ENCODE assay signal across 22 mouse cellular contexts in genomic region chr5:108405460-108405859, GRCm38 (mm10). TPM values are rescaled to one million over a fixed set of nuclear protein-coding genes. Genes with fewer than 3 reads are reported as not detected.
DNase-seq lines count a peak whose midpoint lies in the region; ATAC-seq and TF ChIP-seq lines count a peak whose summit lies in the region.
"Had no signal": no experiment of that assay in that cellular context is flagged by ENCODE, and none has a peak within 500 bp of the region (broad histone marks: within the 10 kb centered on the region; RNA-seq: fewer than 3 reads in every experiment).

No protein-coding gene starts in this region.

- peaks cover 15 to 18% of the 10 kb centered on the region in 2 experiments for H3K4me1 ChIP-seq in CH12.LX (ENCODE audit: control insufficient read depth in 1 of 2, insufficient read depth in 2 of 2)
- H3K4me1 ChIP-seq in bone marrow macrophage, adult 2 months (ENCODE audit: control insufficient read depth, insufficient read depth, low read length), result peaks cover 18% of the 10 kb centered on the region
- H3K4me1 ChIP-seq in liver, embryonic 13.5 days (replicated peaks), result no peaks in the 10 kb centered on the region; the same call in none of the 2 replicates
- H3K4me1 ChIP-seq: heart, embryonic 15.5 days; limb, embryonic 15.5 days had no signal

- no peaks in the 10 kb centered on the region for H3K79me2 ChIP-seq in CH12.LX (replicated peaks; ENCODE audit: control insufficient read depth, extremely low read depth, insufficient read depth, poor library complexity, severe bottlenecking)

- no peak for TF ChIP-seq POLR2A in CH12.LX (IDR thresholded peaks at IDR 0.05; ENCODE audit: low read depth, low read length)
- TF ChIP-seq POLR2A in bone marrow macrophage, adult 2 months (IDR thresholded peaks at IDR 0.05; ENCODE audit: borderline replicate concordance, low read depth, low read length), result no peak

- peak; percentile 48; the same call in 1 of the 2 replicates for ATAC-seq in liver, embryonic 13.5 days (ENCODE audit: low read depth)
- ATAC-seq in megakaryocyte progenitor cell, adult 5-6 weeks (replicated peaks; ENCODE audit: poor library complexity), result peak; percentile 96
- ATAC-seq: activated CD4-positive, CD25-positive, alpha-beta regulatory T cell, adult 4 months; hindbrain, embryonic 16.5 days; intestine, postnatal 0 days had no signal

- no peak overlapping the region for H3K4me3 ChIP-seq in CH12.LX (replicated peaks in 1 of 3; ENCODE audit: low read depth in 2 of 3, low read length in 2 of 3, poor library complexity in 1 of 3)
- H3K4me3 ChIP-seq in bone marrow macrophage, adult 2 months (ENCODE audit: insufficient read depth, low read length), result no peak overlapping the region
- H3K4me3 ChIP-seq in liver, embryonic 13.5 days (replicated peaks), result no peak overlapping the region
- H3K4me3 ChIP-seq: gastrocnemius, adult 2 months; heart, adult 2 months; heart, embryonic 15.5 days; limb, embryonic 15.5 days had no signal

- no peak for TF ChIP-seq RAD21 in CH12.LX (IDR thresholded peaks at IDR 0.05; ENCODE audit: low read depth, low read length)

- no peak overlapping the region for H3K9ac ChIP-seq in CH12.LX (ENCODE audit: insufficient read depth, low read depth)
- H3K9ac ChIP-seq in liver, embryonic 13.5 days, result no peak overlapping the region
- H3K9ac ChIP-seq: heart, embryonic 15.5 days; limb, embryonic 15.5 days had no signal

- no peaks in the 10 kb centered on the region for H3K36me3 ChIP-seq in CH12.LX (replicated peaks in 1 of 2; ENCODE audit: control insufficient read depth in 1 of 2, insufficient read depth in 1 of 2, low read length in 1 of 2)
- H3K36me3 ChIP-seq in liver, embryonic 13.5 days, result no peaks in the 10 kb centered on the region
- H3K36me3 ChIP-seq: heart, embryonic 15.5 days; limb, embryonic 15.5 days had no signal

- no peaks in the 10 kb centered on the region for H3K27me3 ChIP-seq in CH12.LX (replicated peaks)
- H3K27me3 ChIP-seq in liver, embryonic 13.5 days, result no peaks in the 10 kb centered on the region
- H3K27me3 ChIP-seq: limb, embryonic 15.5 days had no signal

- intact Hi-C loops in gastrocnemius, postnatal 14 days (cut with DNase I; ENCODE audit: low total_unique reads), result no loop called here

- H3K27ac ChIP-seq in CH12.LX (ENCODE audit: insufficient read depth, low read depth), result no peak overlapping the region
- peak overlapping the region; percentile 97 for H3K27ac ChIP-seq in bone marrow macrophage, adult 2 months (ENCODE audit: insufficient read depth, low read depth, low read length)
- H3K27ac ChIP-seq in liver, embryonic 13.5 days, result no peak overlapping the region
- H3K27ac ChIP-seq: gastrocnemius, adult 2 months; heart, adult 2 months; heart, embryonic 15.5 days; limb, embryonic 15.5 days had no signal

- no peak for TF ChIP-seq EP300 in CH12.LX (IDR thresholded peaks at IDR 0.05; ENCODE audit: low read length)

- in situ Hi-C loops in CH12.LX (cut with MboI; ENCODE audit: low pct_ligation_motif_present, low pct_unique_long_range_greater_than_20kb, low sequenced_read_pairs), result no loop called here

- no peak for TF ChIP-seq CTCF in CH12.LX (conservative IDR thresholded peaks at IDR 0.05 in 1 of 2, IDR thresholded peaks at IDR 0.05 in 1 of 2; ENCODE audit: low read depth in 2 of 2, low read length in 2 of 2)
- no peak for TF ChIP-seq CTCF in bone marrow macrophage, adult 2 months (IDR thresholded peaks at IDR 0.05; ENCODE audit: low read depth, low read length)

- WGBS in liver, embryonic 13.5 days (ENCODE audit: insufficient replicate concordance), result 4% methylated on average over 1 of the region's 1 CpGs

- DNase-seq in CH12.LX (ENCODE audit: extremely low read depth), result peak; percentile 37
- no peak for DNase-seq in liver, embryonic 13.5 days
- DNase-seq in adrenal gland, adult 18-20 months (ENCODE audit: low spot score in 2 of 2), result no peak
- DNase-seq in adrenal gland, postnatal 14 days, result no peak
- no peak for DNase-seq in gastrocnemius, postnatal 14 days
- DNase-seq: adrenal gland, postnatal 36 days; cerebellum, adult 2 months; cerebellum, postnatal 36 days; gastrocnemius, adult 2 months; heart, adult 2 months; heart, postnatal 4 days; kidney, postnatal 10 days; lung, postnatal 10 days; thymus, postnatal 14 days had no signal

- no peak overlapping the region for H3K4me2 ChIP-seq in CH12.LX (ENCODE audit: insufficient read depth, low read depth, poor library complexity, severe bottlenecking)
- H3K4me2 ChIP-seq in liver, embryonic 13.5 days, result no peak overlapping the region
- H3K4me2 ChIP-seq: heart, embryonic 15.5 days; limb, embryonic 15.5 days; midbrain, embryonic 11.5 days had no signal

- no peaks in the 10 kb centered on the region for H3K9me3 ChIP-seq in CH12.LX (replicated peaks; ENCODE audit: low read length)
- no peaks in the 10 kb centered on the region for H3K9me3 ChIP-seq in liver, embryonic 13.5 days (replicated peaks)
- H3K9me3 ChIP-seq: heart, embryonic 15.5 days; limb, embryonic 15.5 days had no signal

- dilution Hi-C loops in CH12.LX (cut with MboI; ENCODE audit: extremely low pct_ligation_motif_present, extremely low pct_unique_long_range_greater_than_20kb, low sequenced_read_pairs), result no loop called here

TF ChIP-seq in CH12.LX, 34 proteins besides CTCF, POLR2A, EP300 and RAD21 (continues in another document):
- TF ChIP-seq UBTF (IDR thresholded peaks at IDR 0.05; ENCODE audit: low read depth, low read length) (no peak), MXI1 (IDR thresholded peaks at IDR 0.05; ENCODE audit: low read depth, low read length) (no peak), ZKSCAN1 (IDR thresholded peaks at IDR 0.05; ENCODE audit: borderline replicate concordance, low read depth, low read length) (no peak), ZMIZ1 (IDR thresholded peaks at IDR 0.05; ENCODE audit: low read depth, low read length) (no peak), ZNF384 (IDR thresholded peaks at IDR 0.05; ENCODE audit: low read depth, low read length) (no peak), BHLHE40 (IDR thresholded peaks at IDR 0.05; ENCODE audit: low read depth, low read length) (no peak)

RNA-seq across cellular contexts. Expression of gene Pde6b, which starts 17.3 kb away (rescaled TPM):
- total RNA-seq in CH12.LX (2012; rRNA removed), result 0.13 TPM in 1 of 2 replicates, not detected in the other
- total RNA-seq in CH12.LX (2014; rRNA removed), result not detected in 2 replicates
- polyA plus RNA-seq in CH12.LX (2012; ENCODE audit: insufficient read length, low read depth), result 0.11 and 0.16 TPM in 2 replicates
- not detected in 2 replicates for polyA plus RNA-seq in bone marrow macrophage, adult 2 months (2012; ENCODE audit: insufficient read depth, insufficient read length, missing spikeins)
- 0.07 and 0.15 TPM in 2 replicates for polyA plus RNA-seq in liver, embryonic 13.5 days (2015; fragmentation: Nextera tagmentation; extraction: Ambion mirVana)
- total RNA-seq in megakaryocyte progenitor cell, adult 5-6 weeks (2015), result not detected in 2 replicates
- not detected in 2 replicates for total RNA-seq in megakaryocyte progenitor cell, adult 5-6 weeks (2017)
- total RNA-seq in adrenal gland, adult 18-20 months (2021), result not detected
- total RNA-seq in adrenal gland, postnatal 14 days (2021), result not detected in 2 replicates
- total RNA-seq in gastrocnemius, postnatal 14 days (2021), result not detected
- total RNA-seq: adrenal gland, postnatal 36 days; gastrocnemius, adult 2 months; heart, adult 2 months; heart, postnatal 4 days had no signal
- polyA plus RNA-seq: heart, adult 2 months; hindbrain, embryonic 16.5 days had no signal

RNA-seq across cellular contexts. Expression of gene Atp5k, which starts 28.8 kb away (rescaled TPM):
- 567 and 782 TPM in 2 replicates for total RNA-seq in CH12.LX (2012; rRNA removed)
- total RNA-seq in CH12.LX (2014; rRNA removed), result 199 and 240 TPM in 2 replicates
- 276 and 399 TPM in 2 replicates for polyA plus RNA-seq in CH12.LX (2012; ENCODE audit: insufficient read length, low read depth)
- 222 and 238 TPM in 2 replicates for polyA plus RNA-seq in bone marrow macrophage, adult 2 months (2012; ENCODE audit: insufficient read depth, insufficient read length, missing spikeins)
- polyA plus RNA-seq in liver, embryonic 13.5 days (2015; fragmentation: Nextera tagmentation; extraction: Ambion mirVana), result 328 and 358 TPM in 2 replicates
- 245 and 275 TPM in 2 replicates for total RNA-seq in megakaryocyte progenitor cell, adult 5-6 weeks (2015)
- total RNA-seq in megakaryocyte progenitor cell, adult 5-6 weeks (2017), result 222 and 254 TPM in 2 replicates
- total RNA-seq in adrenal gland, adult 18-20 months (2021), result 100 to 1,000 TPM; 457 to 578 TPM
- 964 and 993 TPM in 2 replicates for total RNA-seq in adrenal gland, postnatal 14 days (2021)
- total RNA-seq in gastrocnemius, postnatal 14 days (2021), result 100 to 1,000 TPM; 853 to 974 TPM

RNA-seq across cellular contexts. Expression of gene Gm42517, which starts 37.7 kb away (rescaled TPM):
- total RNA-seq in CH12.LX (2012; rRNA removed) (not detected in 2 replicates), CH12.LX (2014; rRNA removed) (not detected in 2 replicates)
- polyA plus RNA-seq in CH12.LX (2012; ENCODE audit: insufficient read length, low read depth), result not detected in 2 replicates
- not detected in 2 replicates for polyA plus RNA-seq in bone marrow macrophage, adult 2 months (2012; ENCODE audit: insufficient read depth, insufficient read length, missing spikeins)
- 0.05 and 0.07 TPM in 2 replicates for polyA plus RNA-seq in liver, embryonic 13.5 days (2015; fragmentation: Nextera tagmentation; extraction: Ambion mirVana)
- not detected in 2 replicates for total RNA-seq in megakaryocyte progenitor cell, adult 5-6 weeks (2015)
- total RNA-seq in megakaryocyte progenitor cell, adult 5-6 weeks (2017), result not detected in 2 replicates
- 1 to 10 TPM; 2.5 to 2.6 TPM for total RNA-seq in adrenal gland, adult 18-20 months (2021)
- 0.19 and 0.37 TPM in 2 replicates for total RNA-seq in adrenal gland, postnatal 14 days (2021)
- under 1 TPM in 1 of 2 experiments, not detected in 1; 0.27 TPM for total RNA-seq in gastrocnemius, postnatal 14 days (2021)
- polyA plus RNA-seq: activated CD4-positive, CD25-positive, alpha-beta regulatory T cell, adult 4 months; heart, embryonic 15.5 days had no signal

RNA-seq across cellular contexts. Expression of gene Mfsd7a, which starts 43.2 kb away (rescaled TPM):
- total RNA-seq in CH12.LX (2012; rRNA removed), result not detected in 2 replicates
- not detected in 2 replicates for total RNA-seq in CH12.LX (2014; rRNA removed)
- not detected in 2 replicates for polyA plus RNA-seq in CH12.LX (2012; ENCODE audit: insufficient read length, low read depth)
- 8.7 and 9.8 TPM in 2 replicates for polyA plus RNA-seq in bone marrow macrophage, adult 2 months (2012; ENCODE audit: insufficient read depth, insufficient read length, missing spikeins)
- polyA plus RNA-seq in liver, embryonic 13.5 days (2015; fragmentation: Nextera tagmentation; extraction: Ambion mirVana), result 0.07 and 0.15 TPM in 2 replicates
- 0.59 and 1.6 TPM in 2 replicates for total RNA-seq in megakaryocyte progenitor cell, adult 5-6 weeks (2015)
- total RNA-seq in megakaryocyte progenitor cell, adult 5-6 weeks (2017), result 1.1 and 1.2 TPM in 2 replicates
- 1 to 10 TPM; 1.5 to 2.4 TPM for total RNA-seq in adrenal gland, adult 18-20 months (2021)
- total RNA-seq in adrenal gland, postnatal 14 days (2021), result 0.89 and 1.4 TPM in 2 replicates
- total RNA-seq in gastrocnemius, postnatal 14 days (2021), result 1 to 10 TPM; 1.3 to 1.6 TPM
- polyA plus RNA-seq: activated CD4-positive, CD25-positive, alpha-beta regulatory T cell, adult 4 months; midbrain, embryonic 11.5 days had no signal

RNA-seq across cellular contexts. Expression of gene Pcgf3, which starts 55.6 kb away (rescaled TPM):
- total RNA-seq in CH12.LX (2012; rRNA removed) (5.5 and 8.0 TPM in 2 replicates), CH12.LX (2014; rRNA removed) (6.0 and 6.8 TPM in 2 replicates)
- polyA plus RNA-seq in CH12.LX (2012; ENCODE audit: insufficient read length, low read depth), result 18.8 and 21.8 TPM in 2 replicates
- 16.9 and 23.9 TPM in 2 replicates for polyA plus RNA-seq in bone marrow macrophage, adult 2 months (2012; ENCODE audit: insufficient read depth, insufficient read length, missing spikeins)
- polyA plus RNA-seq in liver, embryonic 13.5 days (2015; fragmentation: Nextera tagmentation; extraction: Ambion mirVana), result 5.7 and 7.8 TPM in 2 replicates
- total RNA-seq in megakaryocyte progenitor cell, adult 5-6 weeks (2015), result 15.8 and 21.1 TPM in 2 replicates
- 7.6 and 10.6 TPM in 2 replicates for total RNA-seq in megakaryocyte progenitor cell, adult 5-6 weeks (2017)
- total RNA-seq in adrenal gland, adult 18-20 months (2021), result 10 to 100 TPM; 25.6 to 41.8 TPM
- total RNA-seq in adrenal gland, postnatal 14 days (2021), result 41.7 and 42.5 TPM in 2 replicates
- 10 to 100 TPM; 40.5 to 46.2 TPM for total RNA-seq in gastrocnemius, postnatal 14 days (2021)
